Mouse (Mus musculus): ENCODE results near the gene Ptprm. TPM values are rescaled to one million over a fixed set of nuclear protein-coding genes. Genes with fewer than 3 reads are reported as not detected.

Ptprm gene
- polyA plus RNA-seq, 1 experiment from 2014 or later = 1.0 TPM

DNA sequence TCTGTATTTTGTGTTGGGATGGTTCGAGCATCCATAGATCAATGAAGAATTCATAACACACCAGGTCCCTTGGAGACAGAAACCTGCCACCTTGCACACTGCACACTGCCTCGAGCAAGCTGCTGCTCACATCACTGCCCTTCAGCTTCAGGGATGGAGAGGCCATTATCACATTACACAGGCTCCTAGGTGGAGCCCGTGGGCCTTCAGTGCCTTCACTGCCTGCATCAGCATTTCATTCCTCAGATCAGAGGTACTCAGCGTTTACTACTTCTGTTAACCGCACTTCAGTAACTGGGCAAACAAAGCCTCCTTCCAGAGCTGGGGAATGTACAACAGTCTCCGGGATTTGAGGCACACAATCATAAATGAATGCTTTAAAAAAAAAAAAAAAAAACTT lies 101.3 kb downstream of the Ptprm start:
- 52% methylated on average over 6 of the region's 6 CpGs for WGBS (ENCODE audit: insufficient replicate concordance)
- H3K27me3 ChIP-seq = no peaks in the 10 kb centered on the region

GRCm38 (mm10) chr17:67245273-67245875 lies 108.9 kb downstream of the Ptprm start:
- Histone ChIP-seq H3K27me3 (no peaks in the 10 kb centered on the region), H3K9ac (no peak overlapping the region), H3K27ac (no peak overlapping the region), H3K4me1 (replicated peaks) (no peaks in the 10 kb centered on the region), H3K36me3 (no peaks in the 10 kb centered on the region), H3K4me2 (no peak overlapping the region), H3K4me3 (replicated peaks) (no peak overlapping the region), H3K9me3 (replicated peaks) (no peaks in the 10 kb centered on the region)
- ATAC-seq (ENCODE audit: low read depth) (no peak), DNase-seq (no peak)
- 50% methylated on average over 4 of the region's 4 CpGs for WGBS (ENCODE audit: insufficient replicate concordance)

More for the DNA sequence above, 101.3 kb downstream of the Ptprm start:
- DNase-seq = no peak
- H3K27ac ChIP-seq = no peak overlapping the region
- H3K36me3 ChIP-seq = no peaks in the 10 kb centered on the region
- H3K4me3 ChIP-seq (replicated peaks) = no peak overlapping the region
- ATAC-seq (ENCODE audit: low read depth) = no peak
- no peak overlapping the region for H3K4me2 ChIP-seq
- no peaks in the 10 kb centered on the region for H3K9me3 ChIP-seq (replicated peaks)
- no peak overlapping the region for H3K9ac ChIP-seq
- no peaks in the 10 kb centered on the region for H3K4me1 ChIP-seq (replicated peaks)

DNA sequence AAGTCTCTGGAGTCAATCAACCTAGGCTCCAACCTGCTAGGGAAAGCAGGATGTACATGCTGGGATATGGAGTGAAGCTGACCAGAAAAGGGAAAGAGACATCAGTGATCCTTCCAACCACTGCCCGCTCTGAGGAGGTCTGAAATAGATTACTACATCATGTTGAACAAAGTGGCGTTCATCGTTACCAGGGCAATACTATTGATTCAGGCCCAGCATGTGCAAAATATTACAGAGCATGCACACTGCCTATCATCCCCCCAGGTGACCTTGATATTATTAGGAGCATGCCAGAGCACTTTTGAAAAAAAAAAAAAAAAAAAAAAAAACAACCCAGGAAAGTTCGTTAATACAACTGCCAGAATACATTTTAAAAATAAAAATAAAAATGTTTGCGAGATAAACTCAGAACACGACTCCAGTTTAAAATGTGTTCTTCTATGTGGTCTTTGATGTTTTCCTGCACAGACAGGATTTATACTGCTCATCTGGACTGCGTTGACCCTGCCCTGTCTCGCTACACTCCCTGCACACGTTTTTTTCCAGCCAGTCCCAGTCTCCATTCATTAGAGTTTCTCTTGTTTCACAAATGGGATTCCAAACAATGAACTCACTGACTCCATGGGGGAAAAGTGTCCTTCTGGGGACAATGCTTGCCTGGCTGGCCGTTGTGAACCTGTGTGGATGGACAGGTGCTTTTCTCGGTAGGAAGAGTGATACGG lies 111.3 kb downstream of the Ptprm start:
- WGBS (ENCODE audit: insufficient replicate concordance) = 66% methylated on average over 12 of the region's 12 CpGs
- no peak for DNase-seq
- ATAC-seq (ENCODE audit: low read depth) = no peak
- Histone ChIP-seq H3K4me3 (replicated peaks) (no peak overlapping the region), H3K4me2 (no peak overlapping the region), H3K27ac (no peak overlapping the region), H3K4me1 (replicated peaks) (no peaks in the 10 kb centered on the region), H3K36me3 (no peaks in the 10 kb centered on the region), H3K9me3 (replicated peaks) (no peaks in the 10 kb centered on the region), H3K27me3 (no peaks in the 10 kb centered on the region), H3K9ac (no peak overlapping the region)

GRCm38 (mm10) chr17:67241951-67242773 lies 112.1 kb downstream of the Ptprm start:
- WGBS (ENCODE audit: insufficient replicate concordance) = 59% methylated on average over 10 of the region's 10 CpGs
- H3K4me1 ChIP-seq (replicated peaks) = no peaks in the 10 kb centered on the region
- ATAC-seq (ENCODE audit: low read depth) = no peak

GRCm38 (mm10) chr17:67238866-67239265 lies 115.4 kb downstream of the Ptprm start:
- no peak overlapping the region for H3K4me2 ChIP-seq
- no peaks in the 10 kb centered on the region for H3K4me1 ChIP-seq (replicated peaks)
- no peak overlapping the region for H3K9ac ChIP-seq
- no peak for DNase-seq
- no peak for ATAC-seq (ENCODE audit: low read depth)
- H3K27ac ChIP-seq = no peak overlapping the region
- H3K4me3 ChIP-seq (replicated peaks) = no peak overlapping the region
- H3K36me3 ChIP-seq = no peaks in the 10 kb centered on the region
- H3K27me3 ChIP-seq = no peaks in the 10 kb centered on the region
- WGBS (ENCODE audit: insufficient replicate concordance) = 69% methylated on average over 7 of the region's 7 CpGs
- no peaks in the 10 kb centered on the region for H3K9me3 ChIP-seq (replicated peaks)

More at GRCm38 (mm10) chr17:67241951-67242773, 112.1 kb downstream of the Ptprm start:
- no peak overlapping the region for H3K4me3 ChIP-seq (replicated peaks)
- no peak overlapping the region for H3K27ac ChIP-seq
- no peak overlapping the region for H3K9ac ChIP-seq
- H3K27me3 ChIP-seq = no peaks in the 10 kb centered on the region
- no peak for DNase-seq
- no peaks in the 10 kb centered on the region for H3K36me3 ChIP-seq
- H3K9me3 ChIP-seq (replicated peaks) = no peaks in the 10 kb centered on the region
- no peak overlapping the region for H3K4me2 ChIP-seq

- no peak for ATAC-seq (ENCODE audit: low read depth)
- Histone ChIP-seq H3K9me3 (replicated peaks) (no peaks in the 10 kb centered on the region), H3K9ac (no peak overlapping the region), H3K27ac (no peak overlapping the region), H3K4me2 (no peak overlapping the region), H3K36me3 (no peaks in the 10 kb centered on the region), H3K27me3 (no peaks in the 10 kb centered on the region), H3K4me3 (replicated peaks) (no peak overlapping the region), H3K4me1 (replicated peaks) (no peaks in the 10 kb centered on the region)
- WGBS (ENCODE audit: insufficient replicate concordance) = 79% methylated on average over 10 of the region's 10 CpGs
- DNase-seq = no peak
Observed at GRCm38 (mm10) chr17:67237407-67237806, 116.8 kb downstream of the Ptprm start.

- 78% methylated on average over 9 of the region's 9 CpGs for WGBS (ENCODE audit: insufficient replicate concordance)
- Histone ChIP-seq H3K27me3 (no peaks in the 10 kb centered on the region), H3K9me3 (replicated peaks) (no peaks in the 10 kb centered on the region), H3K27ac (no peak overlapping the region), H3K9ac (no peak overlapping the region), H3K36me3 (no peaks in the 10 kb centered on the region), H3K4me1 (replicated peaks) (no peaks in the 10 kb centered on the region), H3K4me2 (no peak overlapping the region), H3K4me3 (replicated peaks) (no peak overlapping the region)
- ATAC-seq (ENCODE audit: low read depth) = no peak
- DNase-seq = no peak
Observed at GRCm38 (mm10) chr17:67233063-67233462, 121.2 kb downstream of the Ptprm start.

DNA sequence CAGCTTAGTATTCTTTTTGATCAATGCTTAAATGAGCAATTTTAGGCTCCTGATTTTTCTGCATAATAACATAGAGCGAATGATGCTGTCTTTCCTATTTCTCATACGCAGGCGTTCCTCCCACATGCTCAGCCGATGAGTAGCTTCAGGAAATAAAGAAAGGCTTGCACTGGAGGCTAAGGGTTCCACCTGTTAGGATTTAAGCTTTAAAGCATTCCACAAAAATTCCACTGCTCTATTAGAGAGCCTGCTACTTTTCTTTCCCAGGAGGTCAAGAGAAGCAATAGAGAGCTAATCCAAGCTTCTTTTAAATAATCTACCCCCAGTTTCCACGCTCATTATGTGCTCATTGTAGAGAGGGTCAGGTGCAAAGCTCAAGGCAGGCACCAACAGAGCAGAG lies 127.3 kb downstream of the Ptprm start:
- no peaks in the 10 kb centered on the region for H3K9me3 ChIP-seq (replicated peaks)
- no peaks in the 10 kb centered on the region for H3K4me1 ChIP-seq (replicated peaks)
- H3K27ac ChIP-seq = no peak overlapping the region
- no peak overlapping the region for H3K9ac ChIP-seq
- H3K4me2 ChIP-seq = no peak overlapping the region
- WGBS (ENCODE audit: insufficient replicate concordance) = 64% methylated on average over 5 of the region's 5 CpGs
- no peak overlapping the region for H3K4me3 ChIP-seq (replicated peaks)
- H3K36me3 ChIP-seq = no peaks in the 10 kb centered on the region
- H3K27me3 ChIP-seq = no peaks in the 10 kb centered on the region
- no peak for ATAC-seq (ENCODE audit: low read depth)
- DNase-seq = no peak

DNA sequence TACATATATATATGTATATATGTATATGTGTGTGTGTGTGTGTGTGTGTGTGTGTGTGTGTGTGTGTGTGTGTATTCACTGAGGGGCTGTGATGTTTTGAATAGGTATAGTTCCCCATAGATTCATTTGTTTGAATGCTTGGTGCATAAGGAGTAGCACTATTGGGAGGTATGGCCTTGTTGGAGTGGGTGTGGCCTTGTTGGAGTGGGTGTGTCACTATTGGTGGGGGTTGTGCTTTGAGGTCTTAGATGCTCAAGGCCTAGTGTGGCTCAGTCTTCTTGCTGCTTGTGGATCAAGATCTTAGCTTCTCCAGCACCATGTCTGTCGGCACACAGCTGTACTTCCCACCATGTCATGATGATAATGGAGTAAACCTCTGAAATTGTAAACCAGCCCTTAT lies 138.9 kb downstream of the Ptprm start:
- no peaks in the 10 kb centered on the region for H3K4me1 ChIP-seq (replicated peaks)
- no peak overlapping the region for H3K27ac ChIP-seq
- no peaks in the 10 kb centered on the region for H3K36me3 ChIP-seq
- ATAC-seq (ENCODE audit: low read depth) (no peak), DNase-seq (no peak)
- no peaks in the 10 kb centered on the region for H3K27me3 ChIP-seq
- no peak overlapping the region for H3K4me3 ChIP-seq (replicated peaks)
- 58% methylated on average over 1 of the region's 1 CpGs for WGBS (ENCODE audit: insufficient replicate concordance)
- no peak overlapping the region for H3K9ac ChIP-seq
- H3K9me3 ChIP-seq (replicated peaks) = no peaks in the 10 kb centered on the region
- H3K4me2 ChIP-seq = no peak overlapping the region

GRCm38 (mm10) chr17:67213711-67214110 lies 140.5 kb downstream of the Ptprm start:
- Histone ChIP-seq H3K36me3 (no peaks in the 10 kb centered on the region), H3K9me3 (replicated peaks) (no peaks in the 10 kb centered on the region), H3K4me2 (no peak overlapping the region), H3K4me3 (replicated peaks) (no peak overlapping the region), H3K4me1 (replicated peaks) (no peaks in the 10 kb centered on the region), H3K27ac (no peak overlapping the region), H3K9ac (no peak overlapping the region), H3K27me3 (no peaks in the 10 kb centered on the region)
- WGBS (ENCODE audit: insufficient replicate concordance) = 52% methylated on average over 3 of the region's 3 CpGs
- DNase-seq (no peak), ATAC-seq (ENCODE audit: low read depth) (no peak)

DNA sequence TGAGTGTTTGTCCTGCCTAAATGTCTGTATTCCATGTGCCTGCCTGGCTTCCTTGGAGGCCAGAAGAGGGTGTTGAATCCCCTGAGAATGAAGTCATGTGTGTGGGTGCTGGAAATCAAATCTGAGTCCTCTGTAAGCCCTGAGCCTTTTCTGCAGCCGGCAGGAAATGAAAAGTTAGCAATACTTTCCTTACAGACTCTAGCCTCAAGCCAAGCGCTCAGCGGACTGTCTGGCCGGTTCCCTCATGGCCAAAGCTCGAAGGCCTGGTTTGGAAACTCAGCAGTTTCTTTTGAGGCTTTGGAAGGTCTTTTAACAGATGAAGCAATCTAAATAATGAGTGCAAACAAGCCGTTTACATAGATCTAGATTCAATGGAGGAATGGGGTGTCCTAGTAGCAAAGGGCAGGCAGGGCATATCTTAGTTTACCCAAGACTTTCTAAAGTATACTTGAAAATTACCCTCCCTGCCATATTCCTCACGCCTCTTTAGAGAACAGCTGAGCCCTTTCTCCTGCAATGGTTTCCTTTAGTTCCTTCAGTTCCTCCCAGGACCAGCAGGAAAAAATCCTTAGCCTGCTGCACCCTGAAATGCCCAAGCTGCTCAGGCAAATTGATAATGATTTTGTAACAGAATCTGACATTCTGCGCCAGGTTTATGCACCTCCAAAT lies 144.4 kb downstream of the Ptprm start:
- no peaks in the 10 kb centered on the region for H3K9me3 ChIP-seq (replicated peaks)
- H3K36me3 ChIP-seq = no peaks in the 10 kb centered on the region
- no peak overlapping the region for H3K9ac ChIP-seq
- 53% methylated on average over 8 of the region's 8 CpGs for WGBS (ENCODE audit: insufficient replicate concordance)
- DNase-seq (no peak), ATAC-seq (ENCODE audit: low read depth) (no peak)
- no peaks in the 10 kb centered on the region for H3K4me1 ChIP-seq (replicated peaks)
- H3K27me3 ChIP-seq = no peaks in the 10 kb centered on the region
- H3K4me3 ChIP-seq (replicated peaks) = no peak overlapping the region
- no peak overlapping the region for H3K27ac ChIP-seq
- no peak overlapping the region for H3K4me2 ChIP-seq
